Mouse (Mus musculus) testis, adult 2 months (tissue): Measurements from ENCODE around the gene Srpx2. TPM values are rescaled to one million over a fixed set of nuclear protein-coding genes. Genes with fewer than 3 reads are reported as not detected.

Experiments
- H3K27ac ChIP-seq: fragments of 200-500 bp; 2 replicates; pipeline ENCODE4 v1.5.1; 2012; ENCODE audit warnings: low read depth, low read length; ENCODE audit not compliant: control insufficient read depth, insufficient read depth
- H3K27me3 ChIP-seq: fragments of 200-500 bp; 2 replicates; pipeline ENCODE4 v1.6.1; 2012; ENCODE audit warnings: mild to moderate bottlenecking, low read length, moderate library complexity; ENCODE audit not compliant: control insufficient read depth, insufficient read depth
- H3K36me3 ChIP-seq: fragments of 200-500 bp; 2 replicates; pipeline ENCODE4 v1.6.1; 2012; ENCODE audit warnings: mild to moderate bottlenecking, low read length; ENCODE audit not compliant: control insufficient read depth, insufficient read depth
- H3K4me1 ChIP-seq: fragments of 200-500 bp; 2 replicates; pipeline ENCODE4 v1.6.1; 2012; ENCODE audit warnings: low read length; ENCODE audit not compliant: control insufficient read depth, insufficient read depth
- H3K4me3 ChIP-seq: fragments of 200-500 bp; 2 replicates; pipeline ENCODE4 v1.5.1; 2012; ENCODE audit warnings: low read depth, mild to moderate bottlenecking, low read length, moderate library complexity, mixed read lengths; ENCODE audit not compliant: control insufficient read depth
- CTCF ChIP-seq: fragments of 200-500 bp; IDR thresholded peaks from 2 replicates; pipeline ENCODE4 v1.5.1; 2012; ENCODE audit warnings: low read depth, mild to moderate bottlenecking, inconsistent platforms, low read length, moderate library complexity; ENCODE audit not compliant: control insufficient read depth, insufficient read depth, insufficient replicate concordance
- POLR2A ChIP-seq: fragments of 200-500 bp; IDR thresholded peaks from 2 replicates; pipeline ENCODE4 v1.6.1; 2012; ENCODE audit warnings: low read depth, mild to moderate bottlenecking, inconsistent platforms, low read length, moderate library complexity; ENCODE audit not compliant: control insufficient read depth
- polyA plus RNA-seq: library from polyadenylated mRNA; depleted of rRNA; stranded (reverse); fragments of >200 nt; gene quantifications from 2 replicates; pipeline ENCODE4 v1.2.3, GENCODE M21; 2012; rRNA removed

The Srpx2 gene
- polyA plus RNA-seq, 1 experiment, result 0.78 TPM

- no peak overlapping the region for H3K4me3 ChIP-seq
- H3K36me3 ChIP-seq, result no peaks in the 10 kb centered on the region
- TF ChIP-seq CTCF, result no peak
- no peak for TF ChIP-seq POLR2A
- no peaks in the 10 kb centered on the region for H3K27me3 ChIP-seq
- H3K4me1 ChIP-seq, result no peaks in the 10 kb centered on the region
- no peak overlapping the region for H3K27ac ChIP-seq
These were observed 46.4 kb downstream of the Srpx2 start for GRCm38 (mm10) chrX:133954661-133955060.

- no peak overlapping the region for H3K4me3 ChIP-seq
- H3K36me3 ChIP-seq, result no peaks in the 10 kb centered on the region
- H3K27me3 ChIP-seq, result no peaks in the 10 kb centered on the region
These were observed 52.4 kb downstream of the Srpx2 start for GRCm38 (mm10) chrX:133960617-133961016.

GRCm38 (mm10) chrX:133964615-133965014, 56.4 kb downstream of the Srpx2 start:
- Histone ChIP-seq H3K27me3 (no peaks in the 10 kb centered on the region), H3K4me1 (no peaks in the 10 kb centered on the region), H3K27ac (no peak overlapping the region), H3K36me3 (no peaks in the 10 kb centered on the region), H3K4me3 (no peak overlapping the region)
- TF ChIP-seq POLR2A, result no peak
- no peak for TF ChIP-seq CTCF

More at GRCm38 (mm10) chrX:133960617-133961016, 52.4 kb downstream of the Srpx2 start:
- Histone ChIP-seq H3K4me1 (no peaks in the 10 kb centered on the region), H3K27ac (no peak overlapping the region)
- TF ChIP-seq POLR2A (no peak), CTCF (no peak)

- no peaks in the 10 kb centered on the region for H3K27me3 ChIP-seq
These were observed 73.2 kb downstream of the Srpx2 start, which contains the start of gene Sytl4 for GRCm38 (mm10) chrX:133981231-133982002. Sytl4 (minus strand) TSS chrX:133981812.

More at GRCm38 (mm10) chrX:133981231-133982002, 73.2 kb downstream of the Srpx2 start, which contains the start of gene Sytl4:
- Histone ChIP-seq H3K27ac (peak within 1 kb of the TSS; percentile 53; the same call in 1 of the 2 replicates), H3K4me3 (peak within 1 kb of the TSS; percentile 77), H3K4me1 (no peaks in the 10 kb centered on the region; the same call in none of the 2 replicates), H3K36me3 (no peaks in the 10 kb centered on the region)
- no peak for TF ChIP-seq POLR2A
- no peak for TF ChIP-seq CTCF

Other genes starting within 250 kb of the Srpx2 start
- gene Pcdh19, start 219.4 kb upstream of the Srpx2 start, polyA plus RNA-seq, result 0.06 and 0.09 TPM in 2 replicates
- gene Tnmd, start 57.4 kb upstream of the Srpx2 start, polyA plus RNA-seq, result not detected in 2 replicates
- 72.3 and 125 TPM in 2 replicates for gene Tspan6, start 10.0 kb upstream of the Srpx2 start, polyA plus RNA-seq
- gene Sytl4, start 73.4 kb downstream of the Srpx2 start, polyA plus RNA-seq, result 3.5 and 5.1 TPM in 2 replicates
- 48.5 and 49.4 TPM in 2 replicates for gene Cstf2, start 150.8 kb downstream of the Srpx2 start, polyA plus RNA-seq